Mouse (Mus musculus): Measurements from ENCODE around the gene Nfx1. TPM values are rescaled to one million over a fixed set of nuclear protein-coding genes. Genes with fewer than 3 reads are reported as not detected.

Nfx1 gene
- polyA plus RNA-seq, 1 experiment from 2014 or later, result 114 TPM

- H3K27ac ChIP-seq (replicated peaks; ENCODE audit: low read depth, low read length), result no peak overlapping the region
- H3K4me3 ChIP-seq (replicated peaks; ENCODE audit: low read depth, low read length), result no peak overlapping the region
- peaks cover 93% of the 10 kb centered on the region for H3K36me3 ChIP-seq (ENCODE audit: control insufficient read depth, insufficient read depth, low read length)
- H3K4me2 ChIP-seq (ENCODE audit: low read length), result no peak overlapping the region
- no peak for ATAC-seq (ENCODE audit: low FRiP score, low TSS enrichment)
- H3K4me1 ChIP-seq (ENCODE audit: control insufficient read depth, insufficient read depth, low read length), result no peaks in the 10 kb centered on the region
- no peaks in the 10 kb centered on the region for H3K27me3 ChIP-seq (ENCODE audit: control insufficient read depth, insufficient read depth, low read length)
- no peak for DNase-seq
- H3K9ac ChIP-seq (replicated peaks; ENCODE audit: low read length), result no peak overlapping the region
- no peaks in the 10 kb centered on the region for H3K9me3 ChIP-seq (ENCODE audit: control insufficient read depth, low read length)
- WGBS, result 86% methylated on average over 6 of the region's 6 CpGs
Measured at GRCm38 (mm10) chr4:40989633-40990032, 18.9 kb downstream of the Nfx1 start.

GRCm38 (mm10) chr4:40996302-40996701 is 25.6 kb downstream of the Nfx1 start:
- Histone ChIP-seq H3K4me1 (ENCODE audit: control insufficient read depth, insufficient read depth, low read length) (no peaks in the 10 kb centered on the region), H3K9me3 (ENCODE audit: control insufficient read depth, low read length) (no peaks in the 10 kb centered on the region), H3K4me2 (ENCODE audit: low read length) (no peak overlapping the region), H3K27ac (replicated peaks; ENCODE audit: low read depth, low read length) (no peak overlapping the region), H3K27me3 (ENCODE audit: control insufficient read depth, insufficient read depth, low read length) (no peaks in the 10 kb centered on the region), H3K9ac (replicated peaks; ENCODE audit: low read length) (no peak overlapping the region), H3K4me3 (replicated peaks; ENCODE audit: low read depth, low read length) (no peak overlapping the region), H3K36me3 (ENCODE audit: control insufficient read depth, insufficient read depth, low read length) (peaks cover 99% of the 10 kb centered on the region)
- no peak for DNase-seq
- WGBS, result 96% methylated on average over 6 of the region's 6 CpGs
- ATAC-seq (ENCODE audit: low FRiP score, low TSS enrichment), result no peak

GRCm38 (mm10) chr4:40997916-40998315 is 27.2 kb downstream of the Nfx1 start:
- Histone ChIP-seq H3K4me1 (ENCODE audit: control insufficient read depth, insufficient read depth, low read length) (no peaks in the 10 kb centered on the region), H3K27me3 (ENCODE audit: control insufficient read depth, insufficient read depth, low read length) (no peaks in the 10 kb centered on the region), H3K36me3 (ENCODE audit: control insufficient read depth, insufficient read depth, low read length) (peaks cover 97% of the 10 kb centered on the region), H3K9me3 (ENCODE audit: control insufficient read depth, low read length) (no peaks in the 10 kb centered on the region), H3K27ac (replicated peaks; ENCODE audit: low read depth, low read length) (no peak overlapping the region), H3K4me3 (replicated peaks; ENCODE audit: low read depth, low read length) (no peak overlapping the region), H3K9ac (replicated peaks; ENCODE audit: low read length) (no peak overlapping the region), H3K4me2 (ENCODE audit: low read length) (no peak overlapping the region)
- 94% methylated on average over 4 of the region's 4 CpGs for WGBS
- DNase-seq (no peak), ATAC-seq (ENCODE audit: low FRiP score, low TSS enrichment) (no peak)

GRCm38 (mm10) chr4:41000271-41000670 is 29.6 kb downstream of the Nfx1 start:
- H3K4me2 ChIP-seq (ENCODE audit: low read length), result no peak overlapping the region
- no peak overlapping the region for H3K4me3 ChIP-seq (replicated peaks; ENCODE audit: low read depth, low read length)
- H3K9me3 ChIP-seq (ENCODE audit: control insufficient read depth, low read length), result no peaks in the 10 kb centered on the region
- H3K36me3 ChIP-seq (ENCODE audit: control insufficient read depth, insufficient read depth, low read length), result peaks cover 96% of the 10 kb centered on the region
- ATAC-seq (ENCODE audit: low FRiP score, low TSS enrichment) (no peak), DNase-seq (no peak)
- no peak overlapping the region for H3K27ac ChIP-seq (replicated peaks; ENCODE audit: low read depth, low read length)
- WGBS, result 82% methylated on average over 1 of the region's 1 CpGs
- H3K9ac ChIP-seq (replicated peaks; ENCODE audit: low read length), result no peak overlapping the region
- H3K4me1 ChIP-seq (ENCODE audit: control insufficient read depth, insufficient read depth, low read length), result no peaks in the 10 kb centered on the region
- no peaks in the 10 kb centered on the region for H3K27me3 ChIP-seq (ENCODE audit: control insufficient read depth, insufficient read depth, low read length)

GRCm38 (mm10) chr4:41000842-41001639 is 30.3 kb downstream of the Nfx1 start:
- H3K27me3 ChIP-seq (ENCODE audit: control insufficient read depth, insufficient read depth, low read length), result no peaks in the 10 kb centered on the region
- WGBS, result 93% methylated on average over 9 of the region's 9 CpGs
- H3K27ac ChIP-seq (replicated peaks; ENCODE audit: low read depth, low read length), result no peak overlapping the region
- H3K36me3 ChIP-seq (ENCODE audit: control insufficient read depth, insufficient read depth, low read length), result peaks cover 94% of the 10 kb centered on the region
- no peaks in the 10 kb centered on the region for H3K9me3 ChIP-seq (ENCODE audit: control insufficient read depth, low read length)
- ATAC-seq (ENCODE audit: low FRiP score, low TSS enrichment) (no peak), DNase-seq (no peak)
- H3K4me1 ChIP-seq (ENCODE audit: control insufficient read depth, insufficient read depth, low read length), result no peaks in the 10 kb centered on the region
- no peak overlapping the region for H3K9ac ChIP-seq (replicated peaks; ENCODE audit: low read length)
- no peak overlapping the region for H3K4me2 ChIP-seq (ENCODE audit: low read length)
- H3K4me3 ChIP-seq (replicated peaks; ENCODE audit: low read depth, low read length), result no peak overlapping the region

- 95% methylated on average over 3 of the region's 3 CpGs for WGBS
- no peak overlapping the region for H3K9ac ChIP-seq (replicated peaks; ENCODE audit: low read length)
Measured at GRCm38 (mm10) chr4:41013351-41013750, 42.6 kb downstream of the Nfx1 start.

GRCm38 (mm10) chr4:41015798-41016197 is 45.1 kb downstream of the Nfx1 start:
- Histone ChIP-seq H3K9ac (replicated peaks; ENCODE audit: low read length) (no peak overlapping the region), H3K4me3 (replicated peaks; ENCODE audit: low read depth, low read length) (no peak overlapping the region), H3K36me3 (ENCODE audit: control insufficient read depth, insufficient read depth, low read length) (peaks cover 67% of the 10 kb centered on the region), H3K4me2 (ENCODE audit: low read length) (no peak overlapping the region), H3K9me3 (ENCODE audit: control insufficient read depth, low read length) (no peaks in the 10 kb centered on the region), H3K27ac (replicated peaks; ENCODE audit: low read depth, low read length) (no peak overlapping the region), H3K4me1 (ENCODE audit: control insufficient read depth, insufficient read depth, low read length) (no peaks in the 10 kb centered on the region), H3K27me3 (ENCODE audit: control insufficient read depth, insufficient read depth, low read length) (no peaks in the 10 kb centered on the region)
- 93% methylated on average over 5 of the region's 5 CpGs for WGBS
- DNase-seq (no peak), ATAC-seq (ENCODE audit: low FRiP score, low TSS enrichment) (no peak)

More at GRCm38 (mm10) chr4:41013351-41013750, 42.6 kb downstream of the Nfx1 start:
- Histone ChIP-seq H3K4me3 (replicated peaks; ENCODE audit: low read depth, low read length) (no peak overlapping the region), H3K27ac (replicated peaks; ENCODE audit: low read depth, low read length) (no peak overlapping the region), H3K4me2 (ENCODE audit: low read length) (no peak overlapping the region), H3K36me3 (ENCODE audit: control insufficient read depth, insufficient read depth, low read length) (peaks cover 74% of the 10 kb centered on the region), H3K4me1 (ENCODE audit: control insufficient read depth, insufficient read depth, low read length) (no peaks in the 10 kb centered on the region), H3K27me3 (ENCODE audit: control insufficient read depth, insufficient read depth, low read length) (no peaks in the 10 kb centered on the region), H3K9me3 (ENCODE audit: control insufficient read depth, low read length) (no peaks in the 10 kb centered on the region)
- no peak for ATAC-seq (ENCODE audit: low FRiP score, low TSS enrichment)
- DNase-seq, result no peak

GRCm38 (mm10) chr4:41021094-41021493 is 50.4 kb downstream of the Nfx1 start:
- DNase-seq (no peak), ATAC-seq (ENCODE audit: low FRiP score, low TSS enrichment) (no peak)
- no peaks in the 10 kb centered on the region for H3K9me3 ChIP-seq (ENCODE audit: control insufficient read depth, low read length)
- no peak overlapping the region for H3K4me2 ChIP-seq (ENCODE audit: low read length)
- H3K36me3 ChIP-seq (ENCODE audit: control insufficient read depth, insufficient read depth, low read length), result peaks cover 59% of the 10 kb centered on the region
- H3K4me1 ChIP-seq (ENCODE audit: control insufficient read depth, insufficient read depth, low read length), result no peaks in the 10 kb centered on the region
- no peak overlapping the region for H3K4me3 ChIP-seq (replicated peaks; ENCODE audit: low read depth, low read length)
- H3K9ac ChIP-seq (replicated peaks; ENCODE audit: low read length), result no peak overlapping the region
- H3K27me3 ChIP-seq (ENCODE audit: control insufficient read depth, insufficient read depth, low read length), result no peaks in the 10 kb centered on the region
- no peak overlapping the region for H3K27ac ChIP-seq (replicated peaks; ENCODE audit: low read depth, low read length)
- WGBS, result 84% methylated on average over 5 of the region's 5 CpGs

GRCm38 (mm10) chr4:41026086-41026787 is 55.5 kb downstream of the Nfx1 start:
- no peaks in the 10 kb centered on the region for H3K27me3 ChIP-seq (ENCODE audit: control insufficient read depth, insufficient read depth, low read length)
- no peak overlapping the region for H3K9ac ChIP-seq (replicated peaks; ENCODE audit: low read length)
- 63% methylated on average over 8 of the region's 8 CpGs for WGBS
- H3K4me3 ChIP-seq (replicated peaks; ENCODE audit: low read depth, low read length), result no peak overlapping the region
- no peak for ATAC-seq (ENCODE audit: low FRiP score, low TSS enrichment)
- DNase-seq, result no peak
- peaks cover 49% of the 10 kb centered on the region for H3K36me3 ChIP-seq (ENCODE audit: control insufficient read depth, insufficient read depth, low read length)
- no peaks in the 10 kb centered on the region for H3K9me3 ChIP-seq (ENCODE audit: control insufficient read depth, low read length)
- H3K4me1 ChIP-seq (ENCODE audit: control insufficient read depth, insufficient read depth, low read length), result no peaks in the 10 kb centered on the region
- no peak overlapping the region for H3K27ac ChIP-seq (replicated peaks; ENCODE audit: low read depth, low read length)
- no peak overlapping the region for H3K4me2 ChIP-seq (ENCODE audit: low read length)
